Mouse (Mus musculus) adrenal gland, adult (tissue): ENCODE measurements around the gene Lrrc26.
"Not testable (repeated sequence)": the region's sequence is repeated elsewhere in the genome, so short reads cannot be mapped to it uniquely, and the experiment has no call there.

ENCODE experiments used
- DNase-seq, 2 experiments: peaks; one replicate each; pipeline ENCODE4 v3.0.0; 2022 to 2023; ENCODE audit warnings: low spot score in 1 of 2; ENCODE audit not compliant: inconsistent age in 2 of 2

Lrrc26 gene

GRCm38 (mm10) chr2:25289651-25290050 lies at the start of gene Lrrc26:
TSS of gene Lrrc26 (plus strand) at chr2:25289915.
- DNase-seq: no peak

- peak in 1 of 2 experiments; percentile 25 for DNase-seq
Observed at GRCm38 (mm10) chr2:25240310-25240709, 49.4 kb upstream of the Lrrc26 start.

- DNase-seq: peak; percentile 80 to 91
Observed at GRCm38 (mm10) chr2:25240723-25241437, 48.8 kb upstream of the Lrrc26 start.

GRCm38 (mm10) chr2:25241438-25241775 lies 48.3 kb upstream of the Lrrc26 start:
- peak in 1 of 2 experiments; percentile 47 for DNase-seq

- DNase-seq: peak in 1 of 2 experiments; percentile 46
Observed at GRCm38 (mm10) chr2:25242101-25242506, 47.6 kb upstream of the Lrrc26 start, which contains the start of the genes Rnf208 and Cysrt1. TSS of gene Rnf208 (plus strand) at chr2:25242255. TSS of gene Cysrt1 (minus strand) at chr2:25242452.

GRCm38 (mm10) chr2:25243342-25243741 lies 46.4 kb upstream of the Lrrc26 start:
- DNase-seq: no peak

GRCm38 (mm10) chr2:25244144-25244543 lies 45.6 kb upstream of the Lrrc26 start:
- DNase-seq: peak in 1 of 2 experiments; percentile 25

GRCm38 (mm10) chr2:25246183-25247072 lies 43.3 kb upstream of the Lrrc26 start, which contains the start of gene AL732309.1:
TSS of gene AL732309.1 (minus strand) at chr2:25246863.
- DNase-seq: no peak

GRCm38 (mm10) chr2:25252331-25252730 lies 37.4 kb upstream of the Lrrc26 start:
- DNase-seq: peak in 1 of 2 experiments; percentile 52

GRCm38 (mm10) chr2:25255284-25255779 lies 34.4 kb upstream of the Lrrc26 start, which contains the start of gene Tmem203:
TSS of gene Tmem203 (plus strand) at chr2:25255439.
- peak; percentile 89 to 95 for DNase-seq

- DNase-seq: peak in 1 of 2 experiments; percentile 72
Observed at GRCm38 (mm10) chr2:25256443-25257109, 33.1 kb upstream of the Lrrc26 start.

- DNase-seq: not testable (repeated sequence)
Observed at GRCm38 (mm10) chr2:25257250-25257649, 32.5 kb upstream of the Lrrc26 start.

- DNase-seq: no peak
Observed at GRCm38 (mm10) chr2:25258887-25259286, 30.8 kb upstream of the Lrrc26 start.

- no peak for DNase-seq
Observed at GRCm38 (mm10) chr2:25261870-25262269, 27.8 kb upstream of the Lrrc26 start.

GRCm38 (mm10) chr2:25262291-25262767 lies 27.4 kb upstream of the Lrrc26 start, which contains the start of gene Tprn:
TSS of gene Tprn (plus strand) at chr2:25262618.
- peak; percentile 95 to 97 for DNase-seq

GRCm38 (mm10) chr2:25262795-25263622 lies 26.7 kb upstream of the Lrrc26 start:
- DNase-seq: no peak

GRCm38 (mm10) chr2:25263623-25264285 lies 26.0 kb upstream of the Lrrc26 start:
- DNase-seq: no peak

GRCm38 (mm10) chr2:25264286-25264660 lies 25.4 kb upstream of the Lrrc26 start:
- DNase-seq: no peak

GRCm38 (mm10) chr2:25264851-25265250 lies 24.9 kb upstream of the Lrrc26 start:
- peak in 1 of 2 experiments; percentile 50 for DNase-seq
